Mouse (Mus musculus): ENCODE measurements around the gene Ccr10. TPM values are rescaled to one million over a fixed set of nuclear protein-coding genes. Genes with fewer than 3 reads are reported as not detected.
A peak's percentile ranks its signal among the peaks of the same experiment; 100 is the strongest.

The Ccr10 gene
- polyA plus RNA-seq, 1 experiment from 2014 or later, result 0.23 TPM

DNA sequence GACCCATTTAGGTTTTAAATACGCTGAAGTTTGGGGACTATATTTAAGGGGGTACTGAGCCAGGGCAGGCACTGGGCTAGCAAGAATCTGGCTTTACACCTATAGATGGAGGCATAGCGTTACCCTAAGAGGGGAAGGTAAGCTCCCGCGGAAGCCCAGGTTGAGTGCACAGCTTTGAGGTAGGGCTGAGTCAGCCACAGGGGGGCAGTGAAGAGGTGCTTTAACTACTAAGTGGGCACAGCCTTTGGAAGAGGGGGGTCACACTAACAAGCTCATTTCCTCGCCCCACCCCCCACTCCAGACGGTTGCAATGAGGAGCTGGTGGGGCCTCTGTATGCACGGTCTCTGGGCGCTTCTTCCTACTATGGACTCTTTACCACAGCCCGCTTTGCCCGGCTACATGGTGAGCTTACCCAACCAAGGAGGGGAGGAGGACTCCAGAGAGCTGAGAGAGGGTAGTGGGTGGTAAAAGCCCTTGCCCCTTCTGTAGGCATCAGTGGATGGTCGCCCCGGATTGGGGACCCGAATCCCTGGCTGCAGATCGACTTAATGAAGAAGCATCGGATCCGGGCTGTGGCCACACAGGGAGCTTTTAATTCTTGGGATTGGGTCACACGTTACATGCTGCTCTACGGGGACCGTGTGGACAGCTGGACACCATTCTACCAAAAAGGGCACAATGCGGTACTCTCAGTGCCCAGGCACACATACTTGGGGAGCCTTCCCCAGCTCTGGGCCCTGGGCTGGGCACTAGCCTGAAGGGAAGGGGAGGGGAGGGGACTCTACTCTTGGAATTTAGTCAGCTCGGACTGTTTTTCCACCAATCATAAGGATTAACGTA lies 1.9 kb upstream of the Ccr10 start:
- peak; percentile 9; the same call in 1 of the 2 replicates for ATAC-seq (replicated peaks; ENCODE audit: low FRiP score, low TSS enrichment, low read depth)
- Histone ChIP-seq H3K27me3 (replicated peaks; ENCODE audit: control insufficient read depth, insufficient read depth, low read length) (peaks cover 38% of the 10 kb centered on the region), H3K4me2 (ENCODE audit: low read length) (peak overlapping the region; percentile 51), H3K36me3 (ENCODE audit: control insufficient read depth, insufficient read depth, low read length) (no peaks in the 10 kb centered on the region), H3K4me3 (ENCODE audit: low read depth, low read length) (0 out of 2 replicates have a peak overlapping the region, but pooled peaks have one; percentile 2), H3K9ac (ENCODE audit: low read length) (no peak overlapping the region), H3K9me3 (ENCODE audit: control insufficient read depth, low read length) (no peaks in the 10 kb centered on the region), H3K4me1 (replicated peaks; ENCODE audit: control insufficient read depth, insufficient read depth, low read length) (peaks cover 35% of the 10 kb centered on the region), H3K27ac (ENCODE audit: low read depth) (no peak overlapping the region)
- no peak for DNase-seq (ENCODE audit: low spot score)
- WGBS, result 32% methylated on average over 22 of the region's 22 CpGs

DNA sequence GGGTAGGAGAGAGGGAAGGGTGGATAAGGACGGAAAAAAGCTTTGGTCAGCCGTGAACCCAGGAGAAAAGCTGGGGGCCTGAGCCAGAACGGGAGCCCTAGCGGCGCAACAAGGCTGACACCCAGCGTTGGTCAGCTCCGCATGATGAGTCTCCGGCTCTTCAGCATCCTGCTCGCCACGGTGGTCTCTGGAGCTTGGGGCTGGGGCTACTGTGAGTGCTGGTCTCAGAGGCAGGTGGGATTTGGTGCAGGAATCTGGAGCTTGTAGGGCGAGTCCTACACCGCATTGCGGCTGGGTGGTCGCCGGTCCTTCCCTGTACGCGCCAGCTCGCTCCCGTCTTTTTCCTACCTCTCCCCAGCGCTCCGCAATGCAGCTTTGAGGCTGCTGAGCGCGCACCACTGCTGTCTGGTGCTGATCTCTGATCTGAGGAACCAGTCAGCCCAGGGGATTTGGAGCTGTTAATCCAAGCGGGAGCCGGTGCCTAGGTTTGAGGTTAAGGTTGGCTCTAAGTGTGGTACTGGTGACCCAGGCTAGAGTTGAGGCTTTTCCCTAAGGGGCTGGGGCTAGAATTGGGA lies 961 bp upstream of the Ccr10 start:
- Histone ChIP-seq H3K4me3 (ENCODE audit: low read depth, low read length) (peak overlapping the region; percentile 28), H3K27me3 (replicated peaks; ENCODE audit: control insufficient read depth, insufficient read depth, low read length) (peaks cover 38% of the 10 kb centered on the region), H3K36me3 (ENCODE audit: control insufficient read depth, insufficient read depth, low read length) (no peaks in the 10 kb centered on the region), H3K4me1 (replicated peaks; ENCODE audit: control insufficient read depth, insufficient read depth, low read length) (peaks cover 39% of the 10 kb centered on the region), H3K27ac (ENCODE audit: low read depth) (no peak overlapping the region), H3K9me3 (ENCODE audit: control insufficient read depth, low read length) (no peaks in the 10 kb centered on the region), H3K4me2 (ENCODE audit: low read length) (peak overlapping the region; percentile 51), H3K9ac (ENCODE audit: low read length) (no peak overlapping the region)
- ATAC-seq (replicated peaks; ENCODE audit: low FRiP score, low TSS enrichment, low read depth), result no peak
- under 1% methylated on average over 25 of the region's 25 CpGs for WGBS
- peak; percentile 74 for DNase-seq (ENCODE audit: low spot score)

DNA sequence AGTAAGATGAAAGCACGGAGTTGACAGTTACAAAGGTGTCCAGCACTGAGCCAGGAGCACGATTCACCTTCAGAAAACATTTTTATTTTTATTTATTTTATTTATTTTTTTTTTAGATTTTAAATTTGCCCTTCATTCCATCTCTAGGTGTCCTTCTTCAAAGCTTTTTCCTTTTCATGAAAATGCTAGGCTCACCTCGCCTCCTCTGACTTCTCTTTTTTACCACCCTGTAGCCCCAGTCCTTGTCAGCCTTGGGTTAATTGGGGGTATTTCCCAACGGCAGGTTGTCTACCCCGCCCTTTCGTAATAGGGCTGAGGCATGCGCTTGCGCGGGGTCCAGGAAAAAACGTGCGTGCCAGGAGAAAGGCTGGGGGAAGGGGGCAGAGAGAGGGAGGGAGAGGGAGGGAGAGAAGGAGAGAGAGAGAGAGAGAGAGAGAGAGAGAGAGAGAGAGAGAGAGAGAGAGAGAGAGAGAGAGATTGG lies 433 bp upstream of the Ccr10 start:
- Histone ChIP-seq H3K4me1 (replicated peaks; ENCODE audit: control insufficient read depth, insufficient read depth, low read length) (peaks cover 39% of the 10 kb centered on the region), H3K36me3 (ENCODE audit: control insufficient read depth, insufficient read depth, low read length) (no peaks in the 10 kb centered on the region), H3K9me3 (ENCODE audit: control insufficient read depth, low read length) (no peaks in the 10 kb centered on the region), H3K27ac (ENCODE audit: low read depth) (no peak overlapping the region), H3K27me3 (replicated peaks; ENCODE audit: control insufficient read depth, insufficient read depth, low read length) (peaks cover 38% of the 10 kb centered on the region), H3K9ac (ENCODE audit: low read length) (no peak overlapping the region), H3K4me3 (ENCODE audit: low read depth, low read length) (peak overlapping the region; percentile 28; the same call in 1 of the 2 replicates), H3K4me2 (ENCODE audit: low read length) (peak overlapping the region; percentile 51)
- DNase-seq (ENCODE audit: low spot score) (no peak), ATAC-seq (replicated peaks; ENCODE audit: low FRiP score, low TSS enrichment, low read depth) (no peak)
- WGBS, result 11% methylated on average over 11 of the region's 11 CpGs

DNA sequence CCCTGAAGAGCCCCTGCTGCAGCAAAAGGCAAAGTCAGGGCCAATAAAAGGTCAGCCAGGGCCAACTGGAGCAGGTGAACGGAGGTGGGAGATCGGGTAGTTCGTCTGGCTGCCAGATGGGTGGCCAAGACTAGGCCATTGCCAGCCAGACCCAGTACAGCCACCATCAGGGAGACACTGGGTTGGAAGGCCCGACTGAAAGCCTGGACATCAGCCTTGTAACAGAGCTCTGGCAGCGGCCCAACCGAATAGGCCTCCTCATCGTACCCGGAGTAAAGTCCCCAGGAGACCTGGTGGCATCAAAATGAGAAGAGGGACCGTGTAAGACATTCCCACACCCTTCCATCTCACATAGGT lies 876 bp downstream of the Ccr10 start:
- H3K36me3 ChIP-seq (ENCODE audit: control insufficient read depth, insufficient read depth, low read length), result no peaks in the 10 kb centered on the region
- 31% methylated on average over 9 of the region's 9 CpGs for WGBS
- ATAC-seq (replicated peaks; ENCODE audit: low FRiP score, low TSS enrichment, low read depth) (no peak), DNase-seq (ENCODE audit: low spot score) (no peak)
- H3K4me3 ChIP-seq (ENCODE audit: low read depth, low read length), result peak overlapping the region; percentile 29
- peak overlapping the region; percentile 64 for H3K4me2 ChIP-seq (ENCODE audit: low read length)
- H3K9me3 ChIP-seq (ENCODE audit: control insufficient read depth, low read length), result no peaks in the 10 kb centered on the region
- peaks cover 37% of the 10 kb centered on the region for H3K27me3 ChIP-seq (replicated peaks; ENCODE audit: control insufficient read depth, insufficient read depth, low read length)
- H3K4me1 ChIP-seq (replicated peaks; ENCODE audit: control insufficient read depth, insufficient read depth, low read length), result peaks cover 45% of the 10 kb centered on the region
- H3K27ac ChIP-seq (ENCODE audit: low read depth), result no peak overlapping the region
- H3K9ac ChIP-seq (ENCODE audit: low read length), result no peak overlapping the region

DNA sequence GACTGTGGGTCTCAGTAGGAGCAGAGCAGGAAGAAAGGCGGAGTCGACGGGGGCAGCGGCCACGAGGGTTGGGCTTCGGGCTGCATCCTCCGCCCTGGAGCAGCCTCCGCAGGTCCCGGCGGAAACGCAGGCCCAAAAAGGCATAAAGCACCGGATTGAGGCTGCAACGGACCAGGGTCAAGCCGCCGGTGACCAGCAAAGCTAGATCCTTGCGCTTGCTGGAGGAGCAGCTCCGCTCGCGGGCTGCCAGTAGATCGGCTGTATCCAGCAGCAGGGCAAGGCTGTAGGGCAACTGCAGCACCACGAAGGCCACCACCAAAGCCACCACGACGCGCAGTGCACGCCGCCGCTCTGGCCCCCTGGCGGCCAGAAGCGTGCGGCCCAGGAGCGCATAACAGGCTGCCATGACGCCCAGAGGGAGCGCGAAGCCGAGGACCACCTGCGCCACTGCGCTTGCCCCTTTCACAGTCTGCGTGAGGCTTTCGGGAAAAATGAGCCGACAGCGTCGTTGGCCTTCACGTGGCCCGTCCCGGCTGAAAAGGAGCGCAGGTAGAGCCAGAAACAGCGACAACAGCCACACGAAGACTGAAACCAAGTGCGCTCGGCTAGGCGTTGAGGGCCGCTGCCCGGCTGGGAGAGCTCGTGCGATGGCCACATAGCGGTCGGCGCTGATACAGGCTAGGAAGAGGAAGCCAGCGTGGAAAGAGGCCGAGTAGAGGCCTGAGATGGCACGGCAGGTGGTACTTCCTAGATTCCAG lies 1.4 kb downstream of the Ccr10 start:
- Histone ChIP-seq H3K4me1 (replicated peaks; ENCODE audit: control insufficient read depth, insufficient read depth, low read length) (peaks cover 50% of the 10 kb centered on the region), H3K4me3 (ENCODE audit: low read depth, low read length) (peak overlapping the region; percentile 29), H3K9ac (ENCODE audit: low read length) (peak overlapping the region; percentile 25; the same call in 1 of the 2 replicates), H3K4me2 (ENCODE audit: low read length) (peak overlapping the region; percentile 64), H3K36me3 (ENCODE audit: control insufficient read depth, insufficient read depth, low read length) (no peaks in the 10 kb centered on the region), H3K27ac (ENCODE audit: low read depth) (peak overlapping the region; percentile 40; the same call in 1 of the 2 replicates), H3K9me3 (ENCODE audit: control insufficient read depth, low read length) (no peaks in the 10 kb centered on the region), H3K27me3 (replicated peaks; ENCODE audit: control insufficient read depth, insufficient read depth, low read length) (peaks cover 35% of the 10 kb centered on the region)
- WGBS, result 1% methylated on average over 61 of the region's 61 CpGs
- peak; percentile 90 for DNase-seq (ENCODE audit: low spot score)
- peak; percentile 51 for ATAC-seq (replicated peaks; ENCODE audit: low FRiP score, low TSS enrichment, low read depth)

DNA sequence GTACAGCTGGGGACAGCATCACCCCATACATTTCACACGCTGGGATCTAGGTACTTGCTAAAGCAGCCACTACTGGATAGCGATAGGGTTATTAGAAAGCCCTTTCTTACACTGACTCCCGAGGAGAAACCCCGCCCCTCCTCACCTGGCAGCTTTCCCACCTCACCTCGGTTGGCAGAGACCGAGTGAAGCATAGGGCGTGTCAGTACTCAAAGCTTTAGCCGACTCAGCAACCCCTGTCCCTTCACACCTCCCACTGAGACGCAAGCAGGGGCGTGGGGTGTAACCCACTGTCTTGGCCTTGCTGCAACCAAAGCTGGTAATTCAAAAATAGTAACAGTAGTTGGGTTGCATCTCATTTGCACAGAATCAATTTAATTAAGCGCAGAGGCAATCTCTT lies 2.1 kb downstream of the Ccr10 start:
- Histone ChIP-seq H3K4me2 (ENCODE audit: low read length) (peak overlapping the region; percentile 64), H3K36me3 (ENCODE audit: control insufficient read depth, insufficient read depth, low read length) (no peaks in the 10 kb centered on the region), H3K4me3 (ENCODE audit: low read depth, low read length) (peak overlapping the region; percentile 29), H3K4me1 (replicated peaks; ENCODE audit: control insufficient read depth, insufficient read depth, low read length) (peaks cover 50% of the 10 kb centered on the region), H3K27me3 (replicated peaks; ENCODE audit: control insufficient read depth, insufficient read depth, low read length) (peaks cover 35% of the 10 kb centered on the region), H3K9me3 (ENCODE audit: control insufficient read depth, low read length) (no peaks in the 10 kb centered on the region), H3K9ac (ENCODE audit: low read length) (no peak overlapping the region), H3K27ac (ENCODE audit: low read depth) (peak overlapping the region; percentile 40; the same call in 1 of the 2 replicates)
- 12% methylated on average over 11 of the region's 11 CpGs for WGBS
- ATAC-seq (replicated peaks; ENCODE audit: low FRiP score, low TSS enrichment, low read depth) (no peak), DNase-seq (ENCODE audit: low spot score) (no peak)

DNA sequence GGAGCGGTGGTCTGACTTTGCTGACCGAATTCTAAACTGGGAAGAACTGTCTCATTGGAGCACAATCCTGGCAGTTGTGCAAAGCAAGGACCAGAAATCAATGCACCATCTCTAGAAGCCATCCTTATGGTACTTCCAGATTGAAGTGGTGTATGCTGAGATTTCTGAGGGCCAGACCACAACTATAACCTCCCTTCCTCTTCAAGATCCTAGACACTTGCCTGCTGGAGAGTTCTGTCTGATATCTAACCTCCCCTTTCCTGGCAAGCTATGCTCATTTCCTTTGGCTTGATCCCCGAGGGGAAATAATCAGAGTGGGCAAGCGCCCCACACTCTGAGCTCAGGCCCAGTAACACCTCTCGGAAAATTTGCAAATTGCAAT lies 2.8 kb downstream of the Ccr10 start:
- no peak for ATAC-seq (replicated peaks; ENCODE audit: low FRiP score, low TSS enrichment, low read depth)
- H3K27ac ChIP-seq (ENCODE audit: low read depth), result peak overlapping the region; percentile 85
- peaks cover 50% of the 10 kb centered on the region for H3K4me1 ChIP-seq (replicated peaks; ENCODE audit: control insufficient read depth, insufficient read depth, low read length)
- H3K36me3 ChIP-seq (ENCODE audit: control insufficient read depth, insufficient read depth, low read length), result peaks cover 7% of the 10 kb centered on the region
- peak overlapping the region; percentile 64 for H3K4me2 ChIP-seq (ENCODE audit: low read length)
- H3K4me3 ChIP-seq (ENCODE audit: low read depth, low read length), result peak overlapping the region; percentile 41
- WGBS, result 19% methylated on average over 5 of the region's 5 CpGs
- no peak for DNase-seq (ENCODE audit: low spot score)
- H3K27me3 ChIP-seq (replicated peaks; ENCODE audit: control insufficient read depth, insufficient read depth, low read length), result peaks cover 35% of the 10 kb centered on the region
- peak overlapping the region; percentile 43 for H3K9ac ChIP-seq (ENCODE audit: low read length)
- H3K9me3 ChIP-seq (ENCODE audit: control insufficient read depth, low read length), result no peaks in the 10 kb centered on the region

DNA sequence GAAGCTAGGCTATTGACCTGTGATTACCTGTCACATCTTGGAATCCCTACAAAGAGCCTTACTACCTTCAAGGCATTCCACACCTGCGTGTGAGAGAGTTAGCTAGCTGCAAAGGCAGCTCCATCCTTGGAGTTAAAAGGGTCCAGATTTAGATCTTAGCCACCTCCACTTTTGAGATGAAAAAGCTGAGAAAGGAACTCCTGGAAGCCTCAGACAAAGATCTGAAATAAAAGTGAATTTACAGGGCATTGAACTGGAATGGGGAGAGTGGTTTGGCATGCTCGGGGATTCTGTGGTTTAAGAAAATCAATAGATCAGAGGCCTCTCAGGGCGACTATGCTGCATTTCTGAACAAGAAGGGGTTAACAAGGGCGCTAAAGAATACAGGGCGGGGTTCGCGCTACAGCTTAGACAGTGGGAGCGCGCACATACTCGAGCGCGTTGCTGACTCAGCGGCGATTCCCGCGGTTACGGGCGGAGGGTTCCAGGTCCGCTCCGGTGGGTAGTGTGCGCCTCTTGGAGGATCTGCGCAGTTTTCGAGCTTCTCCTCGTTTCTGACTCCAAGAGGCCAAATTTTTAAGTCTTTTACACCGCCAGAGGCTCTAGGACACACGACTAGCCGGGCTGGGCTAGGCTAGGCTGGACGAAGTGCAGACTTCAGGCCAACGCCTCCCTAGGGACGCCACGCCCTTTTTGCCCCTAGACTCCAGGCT lies 3.4 kb downstream of the Ccr10 start:
- Histone ChIP-seq H3K4me1 (replicated peaks; ENCODE audit: control insufficient read depth, insufficient read depth, low read length) (peaks cover 46% of the 10 kb centered on the region), H3K9ac (ENCODE audit: low read length) (peak overlapping the region; percentile 43), H3K27me3 (replicated peaks; ENCODE audit: control insufficient read depth, insufficient read depth, low read length) (peaks cover 35% of the 10 kb centered on the region), H3K9me3 (ENCODE audit: control insufficient read depth, low read length) (no peaks in the 10 kb centered on the region), H3K27ac (ENCODE audit: low read depth) (peak overlapping the region; percentile 85), H3K4me2 (ENCODE audit: low read length) (peak overlapping the region; percentile 64), H3K36me3 (ENCODE audit: control insufficient read depth, insufficient read depth, low read length) (peaks cover 12% of the 10 kb centered on the region), H3K4me3 (ENCODE audit: low read depth, low read length) (peak overlapping the region; percentile 41)
- WGBS, result under 1% methylated on average over 31 of the region's 31 CpGs
- DNase-seq (ENCODE audit: low spot score) (peak; percentile 88), ATAC-seq (replicated peaks; ENCODE audit: low FRiP score, low TSS enrichment, low read depth) (peak; percentile 36; the same call in 1 of the 2 replicates)

Data from intestine, embryonic 14.5 days (tissue).